Mouse (Mus musculus): ENCODE measurements at regions not wholly inside any gene's neighbourhood (a gene's known extent, or its start where the extent isn't known, plus 50 kb on each side); places are given as distances from the start of the nearest gene placed in this dataset.

- H3K4me2 ChIP-seq (ENCODE audit: low read depth, low read length, poor library complexity, severe bottlenecking): no peak overlapping the region
- H3K9me3 ChIP-seq (ENCODE audit: low read length): no peaks in the 10 kb centered on the region
- DNase-seq (ENCODE audit: low spot score): no peak
- TF ChIP-seq CTCF (IDR thresholded peaks at IDR 0.05): no peak
- H3K9ac ChIP-seq (replicated peaks; ENCODE audit: low read length, poor library complexity, severe bottlenecking): no peak overlapping the region
- no peaks in the 10 kb centered on the region for H3K36me3 ChIP-seq (ENCODE audit: insufficient read depth, low read length)
- ATAC-seq (ENCODE audit: low FRiP score): no peak
- H3K27me3 ChIP-seq (ENCODE audit: insufficient read depth, low read length): no peaks in the 10 kb centered on the region
- H3K27ac ChIP-seq (ENCODE audit: low read depth, low read length): no peak overlapping the region
- 92% methylated on average over 7 of the region's 7 CpGs for WGBS
- H3K4me1 ChIP-seq (ENCODE audit: insufficient read depth, low read length): 0 out of 2 replicates have a peak, but pooled peaks cover 2% of the 10 kb centered on the region
- H3K4me3 ChIP-seq (ENCODE audit: low read depth, low read length): no peak overlapping the region
Observed at GRCm38 (mm10) chr16:30177769-30178168, 89.5 kb downstream of the Cpn2 start.

GRCm38 (mm10) chr16:30178596-30178995 lies 88.7 kb downstream of the Cpn2 start:
- H3K4me1 ChIP-seq (ENCODE audit: insufficient read depth, low read length): no peaks in the 10 kb centered on the region
- 32% methylated on average over 6 of the region's 6 CpGs for WGBS
- H3K4me3 ChIP-seq (ENCODE audit: low read depth, low read length): no peak overlapping the region
- no peak for TF ChIP-seq CTCF (IDR thresholded peaks at IDR 0.05)
- DNase-seq (ENCODE audit: low spot score): no peak
- H3K36me3 ChIP-seq (ENCODE audit: insufficient read depth, low read length): no peaks in the 10 kb centered on the region
- no peaks in the 10 kb centered on the region for H3K27me3 ChIP-seq (ENCODE audit: insufficient read depth, low read length)
- H3K4me2 ChIP-seq (ENCODE audit: low read depth, low read length, poor library complexity, severe bottlenecking): no peak overlapping the region
- H3K9ac ChIP-seq (replicated peaks; ENCODE audit: low read length, poor library complexity, severe bottlenecking): no peak overlapping the region
- ATAC-seq (ENCODE audit: low FRiP score): no peak
- no peak overlapping the region for H3K27ac ChIP-seq (ENCODE audit: low read depth, low read length)
- no peaks in the 10 kb centered on the region for H3K9me3 ChIP-seq (ENCODE audit: low read length)

GRCm38 (mm10) chr16:30179504-30179976 lies 87.8 kb downstream of the Cpn2 start:
- Histone ChIP-seq H3K4me2 (ENCODE audit: low read depth, low read length, poor library complexity, severe bottlenecking) (no peak overlapping the region), H3K9ac (replicated peaks; ENCODE audit: low read length, poor library complexity, severe bottlenecking) (no peak overlapping the region), H3K4me3 (ENCODE audit: low read depth, low read length) (no peak overlapping the region), H3K27ac (ENCODE audit: low read depth, low read length) (no peak overlapping the region), H3K27me3 (ENCODE audit: insufficient read depth, low read length) (0 out of 2 replicates have a peak, but pooled peaks cover 1% of the 10 kb centered on the region), H3K36me3 (ENCODE audit: insufficient read depth, low read length) (no peaks in the 10 kb centered on the region), H3K4me1 (ENCODE audit: insufficient read depth, low read length) (no peaks in the 10 kb centered on the region), H3K9me3 (ENCODE audit: low read length) (no peaks in the 10 kb centered on the region)
- DNase-seq (ENCODE audit: low spot score) (no peak), ATAC-seq (ENCODE audit: low FRiP score) (no peak)
- WGBS: 85% methylated on average over 5 of the region's 5 CpGs
- TF ChIP-seq CTCF (IDR thresholded peaks at IDR 0.05): no peak

GRCm38 (mm10) chr16:30181116-30181515 lies 86.2 kb downstream of the Cpn2 start:
- Histone ChIP-seq H3K4me3 (ENCODE audit: low read depth, low read length) (no peak overlapping the region), H3K4me2 (ENCODE audit: low read depth, low read length, poor library complexity, severe bottlenecking) (no peak overlapping the region), H3K36me3 (ENCODE audit: insufficient read depth, low read length) (no peaks in the 10 kb centered on the region), H3K4me1 (ENCODE audit: insufficient read depth, low read length) (no peaks in the 10 kb centered on the region), H3K9me3 (ENCODE audit: low read length) (no peaks in the 10 kb centered on the region), H3K27me3 (ENCODE audit: insufficient read depth, low read length) (0 out of 2 replicates have a peak, but pooled peaks cover 5% of the 10 kb centered on the region), H3K9ac (replicated peaks; ENCODE audit: low read length, poor library complexity, severe bottlenecking) (no peak overlapping the region), H3K27ac (ENCODE audit: low read depth, low read length) (no peak overlapping the region)
- 56% methylated on average over 8 of the region's 8 CpGs for WGBS
- no peak for TF ChIP-seq CTCF (IDR thresholded peaks at IDR 0.05)
- ATAC-seq (ENCODE audit: low FRiP score): no peak
- no peak for DNase-seq (ENCODE audit: low spot score)

GRCm38 (mm10) chr16:30184591-30185265 lies 82.6 kb downstream of the Cpn2 start:
- H3K4me3 ChIP-seq (ENCODE audit: low read depth, low read length): no peak overlapping the region
- peak; percentile 32; the same call in 1 of the 2 replicates for ATAC-seq (ENCODE audit: low FRiP score)
- no peaks in the 10 kb centered on the region for H3K36me3 ChIP-seq (ENCODE audit: insufficient read depth, low read length)
- H3K27me3 ChIP-seq (ENCODE audit: insufficient read depth, low read length): 0 out of 2 replicates have a peak, but pooled peaks cover 10% of the 10 kb centered on the region
- TF ChIP-seq CTCF (IDR thresholded peaks at IDR 0.05): peak; percentile 29; the same call in 1 of the 2 replicates
- DNase-seq (ENCODE audit: low spot score): peak; percentile 74
- peaks cover 3% of the 10 kb centered on the region; the same call in 1 of the 2 replicates for H3K4me1 ChIP-seq (ENCODE audit: insufficient read depth, low read length)
- H3K27ac ChIP-seq (ENCODE audit: low read depth, low read length): no peak overlapping the region
- no peak overlapping the region for H3K9ac ChIP-seq (replicated peaks; ENCODE audit: low read length, poor library complexity, severe bottlenecking)
- no peaks in the 10 kb centered on the region for H3K9me3 ChIP-seq (ENCODE audit: low read length)
- 29% methylated on average over 18 of the region's 18 CpGs for WGBS
- H3K4me2 ChIP-seq (ENCODE audit: low read depth, low read length, poor library complexity, severe bottlenecking): no peak overlapping the region

GRCm38 (mm10) chr16:30185707-30186106 lies 81.6 kb downstream of the Cpn2 start:
- no peak for TF ChIP-seq CTCF (IDR thresholded peaks at IDR 0.05)
- Histone ChIP-seq H3K4me1 (ENCODE audit: insufficient read depth, low read length) (peaks cover 3% of the 10 kb centered on the region; the same call in 1 of the 2 replicates), H3K27ac (ENCODE audit: low read depth, low read length) (no peak overlapping the region; the same call in 1 of the 2 replicates), H3K4me3 (ENCODE audit: low read depth, low read length) (no peak overlapping the region), H3K9me3 (ENCODE audit: low read length) (no peaks in the 10 kb centered on the region), H3K9ac (replicated peaks; ENCODE audit: low read length, poor library complexity, severe bottlenecking) (no peak overlapping the region), H3K27me3 (ENCODE audit: insufficient read depth, low read length) (0 out of 2 replicates have a peak, but pooled peaks cover 10% of the 10 kb centered on the region), H3K4me2 (ENCODE audit: low read depth, low read length, poor library complexity, severe bottlenecking) (no peak overlapping the region), H3K36me3 (ENCODE audit: insufficient read depth, low read length) (no peaks in the 10 kb centered on the region)
- DNase-seq (ENCODE audit: low spot score) (no peak), ATAC-seq (ENCODE audit: low FRiP score) (no peak)
- 75% methylated on average over 7 of the region's 7 CpGs for WGBS
